ENCODE assay signal across 8 mouse cellular contexts in genomic region chr3:102733936-102734312, GRCm38 (mm10). TPM values are rescaled to one million over a fixed set of nuclear protein-coding genes. Genes with fewer than 3 reads are reported as not detected.
A peak's percentile ranks its signal among the peaks of the same experiment; 100 is the strongest.
DNase-seq lines count a peak whose midpoint lies in the region; ATAC-seq lines count a peak whose summit lies in the region.

No protein-coding gene starts in this region.

- ATAC-seq in heart, embryonic 16.5 days (replicated peaks; ENCODE audit: extremely low read depth, insufficient read depth, low FRiP score): no peak
- no peak for ATAC-seq in hindbrain, embryonic 13.5 days (ENCODE audit: low FRiP score)
- ATAC-seq in midbrain, embryonic 12.5 days (ENCODE audit: low FRiP score, low read depth): no peak

- H3K4me3 ChIP-seq in heart, embryonic 16.5 days (ENCODE audit: low read length): peak overlapping the region; percentile 67
- H3K4me3 ChIP-seq in brown adipose tissue, adult 24 weeks (ENCODE audit: insufficient read depth, low read depth, low read length): peak overlapping the region; percentile 85
- H3K4me3 ChIP-seq in hindbrain, embryonic 13.5 days: peak overlapping the region; percentile 73
- H3K4me3 ChIP-seq in midbrain, embryonic 12.5 days: peak overlapping the region; percentile 76

- no peaks in the 10 kb centered on the region for H3K27me3 ChIP-seq in heart, embryonic 16.5 days (ENCODE audit: control insufficient read depth, insufficient read depth, low read length)
- no peaks in the 10 kb centered on the region for H3K27me3 ChIP-seq in hindbrain, embryonic 13.5 days
- H3K27me3 ChIP-seq in midbrain, embryonic 12.5 days: peaks cover 14% of the 10 kb centered on the region; the same call in 1 of the 2 replicates

- no peak for DNase-seq in heart, adult 8-10 months (ENCODE audit: low spot score)
- no peak for DNase-seq in adrenal gland, postnatal 10 days
- no peak for DNase-seq in embryo, embryonic 9.5 days (ENCODE audit: extremely low spot score)
- DNase-seq in ovary, postnatal 14 days (ENCODE audit: low spot score): no peak

- H3K27ac ChIP-seq in heart, embryonic 16.5 days (ENCODE audit: low read length): peak overlapping the region; percentile 81
- H3K27ac ChIP-seq in brown adipose tissue, adult 24 weeks (replicated peaks; ENCODE audit: low read depth, low read length): peak overlapping the region; percentile 95
- H3K27ac ChIP-seq in hindbrain, embryonic 13.5 days: peak overlapping the region; percentile 77; the same call in 1 of the 2 replicates
- H3K27ac ChIP-seq in midbrain, embryonic 12.5 days (replicated peaks): no peak overlapping the region

- H3K4me2 ChIP-seq in heart, embryonic 16.5 days (ENCODE audit: low read depth, low read length): peak overlapping the region; percentile 62
- peak overlapping the region; percentile 82 for H3K4me2 ChIP-seq in hindbrain, embryonic 13.5 days
- peak overlapping the region; percentile 68 for H3K4me2 ChIP-seq in midbrain, embryonic 12.5 days (replicated peaks)

- peaks cover 35% of the 10 kb centered on the region for H3K4me1 ChIP-seq in heart, embryonic 16.5 days (ENCODE audit: control insufficient read depth, insufficient read depth, low read length)
- peaks cover 12% of the 10 kb centered on the region for H3K4me1 ChIP-seq in brown adipose tissue, adult 24 weeks (ENCODE audit: control insufficient read depth, insufficient read depth, insufficient read length, low read length)
- peaks cover 21% of the 10 kb centered on the region for H3K4me1 ChIP-seq in hindbrain, embryonic 13.5 days (replicated peaks)
- H3K4me1 ChIP-seq in midbrain, embryonic 12.5 days: peaks cover 22% of the 10 kb centered on the region

- peak overlapping the region; percentile 82 for H3K9ac ChIP-seq in heart, embryonic 16.5 days (ENCODE audit: low read length)
- peak overlapping the region; percentile 82 for H3K9ac ChIP-seq in hindbrain, embryonic 13.5 days
- H3K9ac ChIP-seq in midbrain, embryonic 12.5 days (replicated peaks): peak overlapping the region; percentile 75

- WGBS in heart, embryonic 16.5 days: 13% methylated on average over 6 of the region's 6 CpGs
- WGBS in hindbrain, embryonic 13.5 days: 41% methylated on average over 6 of the region's 6 CpGs
- 45% methylated on average over 6 of the region's 6 CpGs for WGBS in midbrain, embryonic 12.5 days

- H3K36me3 ChIP-seq in heart, embryonic 16.5 days (ENCODE audit: control insufficient read depth, insufficient read depth): no peaks in the 10 kb centered on the region
- H3K36me3 ChIP-seq in hindbrain, embryonic 13.5 days: no peaks in the 10 kb centered on the region
- H3K36me3 ChIP-seq in midbrain, embryonic 12.5 days: no peaks in the 10 kb centered on the region

- no peaks in the 10 kb centered on the region for H3K9me3 ChIP-seq in heart, embryonic 16.5 days (replicated peaks; ENCODE audit: control insufficient read depth, low read length)
- no peaks in the 10 kb centered on the region for H3K9me3 ChIP-seq in hindbrain, embryonic 13.5 days
- no peaks in the 10 kb centered on the region for H3K9me3 ChIP-seq in midbrain, embryonic 12.5 days

RNA-seq across cellular contexts. Expression of gene Tspan2, which starts 0.4 kb away (rescaled TPM):
- 27.8 and 27.9 TPM in 2 replicates for polyA plus RNA-seq in heart, embryonic 16.5 days (2015; fragmentation: Nextera tagmentation; extraction: Ambion mirVana)
- 10 to 100 TPM in 2 of 4 experiments, 1 to 10 TPM in 2; 5.3 to 10.6 (median 10.3) TPM for total RNA-seq in heart, adult 8-10 months (2022)
- polyA plus RNA-seq in brown adipose tissue, adult 24 weeks (2012; ENCODE audit: insufficient read depth, insufficient read length, missing spikeins): 3.5 and 4.5 TPM in 2 replicates
- 7.5 and 8.6 TPM in 2 replicates for polyA plus RNA-seq in hindbrain, embryonic 13.5 days (2015; fragmentation: Nextera tagmentation; extraction: Ambion mirVana)
- polyA plus RNA-seq in midbrain, embryonic 12.5 days (2016; fragmentation: Nextera tagmentation; extraction: Ambion mirVana): 7.3 and 8.6 TPM in 2 replicates
- total RNA-seq in adrenal gland, postnatal 10 days (2021): 10 to 100 TPM; 12.3 to 17.1 TPM

RNA-seq across cellular contexts. Expression of gene Tshb, which starts 48.6 kb away (rescaled TPM):
- polyA plus RNA-seq in heart, embryonic 16.5 days (2015; fragmentation: Nextera tagmentation; extraction: Ambion mirVana): 0.11 TPM in 1 of 2 replicates, not detected in the other
- total RNA-seq in heart, adult 8-10 months (2022): not detected
- not detected in 2 replicates for polyA plus RNA-seq in brown adipose tissue, adult 24 weeks (2012; ENCODE audit: insufficient read depth, insufficient read length, missing spikeins)
- polyA plus RNA-seq in hindbrain, embryonic 13.5 days (2015; fragmentation: Nextera tagmentation; extraction: Ambion mirVana): 0.13 and 0.30 TPM in 2 replicates
- 0.37 TPM in 1 of 2 replicates, not detected in the other for polyA plus RNA-seq in midbrain, embryonic 12.5 days (2016; fragmentation: Nextera tagmentation; extraction: Ambion mirVana)
- not detected for total RNA-seq in adrenal gland, postnatal 10 days (2021)
